Mouse (Mus musculus) heart, postnatal 0 days (tissue): Measurements from ENCODE around the gene Cfap99.

Experiments
- CTCF ChIP-seq: IDR thresholded peaks from 2 replicates; pipeline ENCODE4 v1.5.1; 2016; ENCODE audit warnings: antibody characterized with exemption, control low read depth, low read depth
- EP300 ChIP-seq: IDR thresholded peaks from 2 replicates; pipeline ENCODE4 v1.6.1; 2016; ENCODE audit warnings: antibody characterized with exemption, low read depth

DNA sequence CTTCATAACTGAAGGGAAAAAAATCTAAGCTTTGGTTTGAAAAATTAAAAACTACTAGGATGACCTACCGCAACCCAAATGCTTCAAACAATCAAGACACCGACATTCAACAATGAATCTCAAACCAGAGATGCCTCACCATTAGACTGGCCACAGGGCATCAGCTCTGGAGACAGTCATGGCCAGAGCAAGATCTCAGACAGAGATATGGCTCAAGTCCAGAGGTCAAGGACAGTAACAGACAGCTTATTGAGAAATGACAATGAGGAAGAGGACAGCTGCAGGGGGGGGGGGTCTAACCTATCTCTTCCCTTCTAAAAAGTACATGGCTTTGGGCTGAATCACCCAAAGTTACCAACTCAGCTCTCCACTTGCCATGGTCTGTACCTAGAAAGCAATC is 3.1 kb upstream of the Cfap99 start:
- TF ChIP-seq CTCF (no peak), EP300 (no peak)
